Mouse (Mus musculus) embryonic facial prominence, embryonic 15.5 days (tissue): ENCODE data around the gene Ppp1r1b. TPM values are rescaled to one million over a fixed set of nuclear protein-coding genes. Genes with fewer than 3 reads are reported as not detected.
A peak's percentile ranks its signal among the peaks of the same experiment; 100 is the strongest.

Experiments used
- ATAC-seq: fragments of 200-750 bp; cut with Nextera tagmentation; 2 replicates; pipeline ENCODE4 v1.8.0; 2017; ENCODE audit warnings: low read depth, moderate TSS enrichment; ENCODE audit not compliant: insufficient number of reproducible peaks, low FRiP score, low TSS enrichment
- H3K27ac ChIP-seq: fragments of 300-500 bp; sonication (generic); replicated peaks from 2 replicates; pipeline ENCODE4 v1.5.1; 2015; ENCODE audit warnings: mild to moderate bottlenecking, inconsistent platforms
- H3K27me3 ChIP-seq: fragments of 300-500 bp; sonication (generic); 2 replicates; pipeline ENCODE4 v1.6.1; 2015; ENCODE audit warnings: inconsistent platforms
- H3K36me3 ChIP-seq: fragments of 300-500 bp; sonication (generic); 2 replicates; pipeline ENCODE4 v1.6.1; 2015; ENCODE audit warnings: mild to moderate bottlenecking, inconsistent platforms
- H3K4me1 ChIP-seq: fragments of 300-500 bp; sonication (generic); 2 replicates; pipeline ENCODE4 v1.6.1; 2015; ENCODE audit warnings: inconsistent platforms
- H3K4me2 ChIP-seq: fragments of 300-500 bp; sonication (generic); replicated peaks from 2 replicates; pipeline ENCODE4 v1.6.1; 2015; ENCODE audit warnings: mild to moderate bottlenecking, inconsistent platforms
- H3K4me3 ChIP-seq: fragments of 300-500 bp; sonication (generic); replicated peaks from 2 replicates; pipeline ENCODE4 v1.5.1; 2015; ENCODE audit warnings: mild to moderate bottlenecking, inconsistent platforms
- H3K9ac ChIP-seq: fragments of 300-500 bp; sonication (generic); 2 replicates; pipeline ENCODE4 v1.6.1; 2015; ENCODE audit warnings: inconsistent platforms
- H3K9me3 ChIP-seq: fragments of 300-500 bp; sonication (generic); replicated peaks from 2 replicates; pipeline ENCODE4 v1.6.1; 2016; ENCODE audit warnings: inconsistent platforms
- WGBS: fragments of 180-500 bp; shearing (Covaris S2); methylation state at CpG from one replicate; pipeline ENCODE4 v1.1.7; 2015; 5-methylcytosine and 5-hydroxymethylcytosine counted together
- polyA plus RNA-seq: library from polyadenylated mRNA; unstranded; fragments of >200 nt; fragmentation: Nextera tagmentation; extraction: Ambion mirVana; gene quantifications from 2 replicates; pipeline ENCODE4 v1.2.1, GENCODE M21; 2015

Gene Ppp1r1b
- polyA plus RNA-seq, 1 experiment from 2014 or later, result 7.0 TPM

GRCm38 (mm10) chr11:98387056-98387577 is 38.9 kb downstream of the Ppp1r1b start:
- no peak for ATAC-seq
- Histone ChIP-seq H3K9ac (no peak overlapping the region), H3K4me3 (no peak overlapping the region), H3K4me1 (peaks cover 22% of the 10 kb centered on the region), H3K4me2 (no peak overlapping the region), H3K27me3 (peaks cover 47% of the 10 kb centered on the region), H3K36me3 (no peaks in the 10 kb centered on the region), H3K27ac (no peak overlapping the region), H3K9me3 (no peaks in the 10 kb centered on the region)
- WGBS, result 43% methylated on average over 14 of the region's 14 CpGs

DNA sequence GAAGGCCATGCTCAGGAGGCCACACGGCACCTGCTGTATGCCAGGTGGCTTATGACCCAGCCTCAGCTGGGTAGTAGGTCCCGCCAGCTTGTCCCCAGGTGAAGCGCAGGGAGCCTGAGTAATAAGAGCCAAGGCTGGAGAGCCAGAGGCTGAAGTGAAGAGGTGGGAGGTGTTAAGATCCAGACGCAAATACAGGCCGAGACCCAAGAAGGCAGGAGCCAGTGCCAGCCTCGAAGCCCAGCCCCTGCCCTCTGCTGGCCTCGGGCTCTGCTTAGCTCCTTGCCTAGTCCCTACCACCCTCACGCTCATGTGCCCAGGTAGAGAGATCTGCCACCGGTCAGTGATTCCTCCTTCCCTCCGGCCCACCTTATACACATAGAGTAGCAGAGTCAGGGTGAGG is 40.1 kb downstream of the Ppp1r1b start:
- no peak overlapping the region for H3K4me3 ChIP-seq
- WGBS, result 74% methylated on average over 10 of the region's 10 CpGs
- peaks cover 47% of the 10 kb centered on the region for H3K27me3 ChIP-seq
- H3K9ac ChIP-seq, result no peak overlapping the region
- H3K36me3 ChIP-seq, result no peaks in the 10 kb centered on the region
- no peak overlapping the region for H3K27ac ChIP-seq
- H3K4me1 ChIP-seq, result peaks cover 34% of the 10 kb centered on the region
- ATAC-seq, result no peak
- no peak overlapping the region for H3K4me2 ChIP-seq
- no peaks in the 10 kb centered on the region for H3K9me3 ChIP-seq

DNA sequence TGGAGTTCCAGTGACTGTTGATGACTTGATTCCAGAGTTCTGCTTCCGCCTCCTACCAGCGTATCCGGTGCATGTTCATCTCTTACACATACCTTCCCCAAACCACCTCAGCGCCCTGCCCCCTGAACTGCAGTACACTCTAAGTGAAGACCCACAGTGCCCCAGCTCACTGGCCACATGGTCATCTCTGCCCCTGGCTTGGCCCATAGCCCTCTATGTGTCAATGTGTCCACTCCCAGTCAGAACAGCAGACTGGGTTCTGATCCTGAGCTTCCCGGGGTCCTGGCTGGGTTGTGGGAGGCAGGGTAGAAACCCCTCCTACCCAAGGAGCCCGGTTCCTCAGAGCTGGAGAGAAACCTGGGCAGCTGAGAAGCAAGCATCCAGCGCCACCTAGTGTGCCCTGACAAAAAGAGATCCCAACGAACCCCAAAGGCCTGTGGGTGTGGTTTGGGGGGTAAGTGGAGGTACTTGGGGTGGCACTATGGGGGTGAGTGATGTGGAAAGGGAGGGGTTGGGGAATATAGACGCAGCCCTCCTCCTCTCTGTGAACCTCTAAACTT is 41.1 kb downstream of the Ppp1r1b start:
- Histone ChIP-seq H3K4me2 (no peak overlapping the region), H3K9ac (no peak overlapping the region), H3K27ac (no peak overlapping the region), H3K27me3 (peaks cover 41% of the 10 kb centered on the region), H3K36me3 (no peaks in the 10 kb centered on the region), H3K4me1 (peaks cover 44% of the 10 kb centered on the region), H3K4me3 (no peak overlapping the region), H3K9me3 (no peaks in the 10 kb centered on the region)
- ATAC-seq, result no peak
- 23% methylated on average over 9 of the region's 9 CpGs for WGBS

DNA sequence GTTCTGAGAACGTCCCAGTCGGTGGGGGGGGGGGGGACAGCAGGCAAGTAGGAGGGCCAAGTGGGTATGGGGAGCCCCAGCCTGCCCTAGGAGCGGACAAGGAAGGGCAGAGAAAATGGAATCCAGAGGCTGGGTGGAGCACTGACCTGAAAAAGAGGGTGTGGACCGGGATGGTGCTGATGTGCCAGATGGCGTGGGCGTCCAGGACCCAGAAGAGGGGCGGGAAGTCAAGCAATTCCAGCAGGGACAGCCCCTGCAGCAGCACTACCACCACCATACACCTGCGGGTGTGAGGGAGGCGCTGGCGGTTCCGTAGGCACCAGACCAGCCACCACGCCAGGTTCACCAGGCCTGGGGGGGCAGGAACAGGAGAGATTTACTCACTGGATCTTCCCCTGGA is 41.9 kb downstream of the Ppp1r1b start:
- H3K4me3 ChIP-seq, result no peak overlapping the region
- peaks cover 52% of the 10 kb centered on the region for H3K4me1 ChIP-seq
- H3K9ac ChIP-seq, result no peak overlapping the region
- peaks cover 33% of the 10 kb centered on the region for H3K27me3 ChIP-seq
- H3K27ac ChIP-seq, result no peak overlapping the region
- WGBS, result 66% methylated on average over 12 of the region's 12 CpGs
- H3K9me3 ChIP-seq, result no peaks in the 10 kb centered on the region
- ATAC-seq, result no peak
- no peaks in the 10 kb centered on the region for H3K36me3 ChIP-seq
- H3K4me2 ChIP-seq, result no peak overlapping the region

GRCm38 (mm10) chr11:98392034-98392433 is 43.8 kb downstream of the Ppp1r1b start:
- Histone ChIP-seq H3K27ac (peak overlapping the region; percentile 88), H3K4me3 (no peak overlapping the region), H3K9me3 (no peaks in the 10 kb centered on the region), H3K36me3 (no peaks in the 10 kb centered on the region), H3K4me1 (peaks cover 48% of the 10 kb centered on the region), H3K9ac (no peak overlapping the region), H3K27me3 (peaks cover 14% of the 10 kb centered on the region), H3K4me2 (peak overlapping the region; percentile 8; the same call in 1 of the 2 replicates)
- WGBS, result 12% methylated on average over 8 of the region's 8 CpGs
- ATAC-seq, result peak; percentile 39

DNA sequence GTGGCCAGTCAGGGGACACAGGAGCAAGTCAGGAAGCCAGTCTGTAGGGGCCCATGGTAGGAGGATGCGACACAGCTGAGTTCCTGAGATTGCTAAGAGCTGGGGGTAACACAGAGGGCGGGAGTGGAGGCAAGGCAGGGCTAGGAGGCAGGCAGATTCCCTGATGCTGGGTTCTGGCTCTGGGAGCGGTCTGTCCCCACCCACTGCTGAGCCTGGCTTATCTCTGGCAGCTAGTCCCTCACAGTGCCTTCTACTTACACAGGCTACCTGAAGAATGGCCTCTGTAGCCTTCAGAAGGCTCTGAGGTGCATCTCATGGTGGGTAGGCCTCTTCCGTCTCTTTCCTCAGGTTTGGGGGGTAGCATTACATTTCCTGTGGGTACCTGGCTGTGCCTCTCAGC is 44.4 kb downstream of the Ppp1r1b start:
- peaks cover 45% of the 10 kb centered on the region for H3K4me1 ChIP-seq
- peak overlapping the region; percentile 88 for H3K27ac ChIP-seq
- ATAC-seq, result no peak
- peak overlapping the region; percentile 6; the same call in 1 of the 2 replicates for H3K4me2 ChIP-seq
- peaks cover 8% of the 10 kb centered on the region for H3K27me3 ChIP-seq
- H3K9ac ChIP-seq, result no peak overlapping the region
- H3K4me3 ChIP-seq, result no peak overlapping the region
- no peaks in the 10 kb centered on the region for H3K9me3 ChIP-seq
- no peaks in the 10 kb centered on the region for H3K36me3 ChIP-seq
- 42% methylated on average over 4 of the region's 4 CpGs for WGBS

- Histone ChIP-seq H3K4me1 (peaks cover 45% of the 10 kb centered on the region), H3K9me3 (no peaks in the 10 kb centered on the region), H3K4me2 (peak overlapping the region; percentile 6; the same call in 1 of the 2 replicates), H3K27ac (peak overlapping the region; percentile 88), H3K9ac (no peak overlapping the region), H3K4me3 (no peak overlapping the region), H3K27me3 (peaks cover 1% of the 10 kb centered on the region), H3K36me3 (no peaks in the 10 kb centered on the region)
- 65% methylated on average over 6 of the region's 6 CpGs for WGBS
- peak; percentile 9; the same call in 1 of the 2 replicates for ATAC-seq
Measured at GRCm38 (mm10) chr11:98393317-98393716, 45.1 kb downstream of the Ppp1r1b start.

GRCm38 (mm10) chr11:98394301-98394700 is 46.1 kb downstream of the Ppp1r1b start:
- ATAC-seq, result no peak
- Histone ChIP-seq H3K36me3 (no peaks in the 10 kb centered on the region), H3K27me3 (no peaks in the 10 kb centered on the region; the same call in 1 of the 2 replicates), H3K4me1 (peaks cover 41% of the 10 kb centered on the region), H3K4me3 (no peak overlapping the region), H3K9me3 (no peaks in the 10 kb centered on the region), H3K4me2 (no peak overlapping the region), H3K27ac (peak overlapping the region; percentile 88), H3K9ac (no peak overlapping the region)
- 32% methylated on average over 6 of the region's 6 CpGs for WGBS

GRCm38 (mm10) chr11:98395041-98395440 is 46.8 kb downstream of the Ppp1r1b start:
- Histone ChIP-seq H3K9ac (no peak overlapping the region), H3K27ac (peak overlapping the region; percentile 88; the same call in 1 of the 2 replicates), H3K4me2 (no peak overlapping the region), H3K36me3 (no peaks in the 10 kb centered on the region), H3K4me1 (peaks cover 47% of the 10 kb centered on the region), H3K27me3 (no peaks in the 10 kb centered on the region; the same call in 1 of the 2 replicates), H3K4me3 (no peak overlapping the region), H3K9me3 (no peaks in the 10 kb centered on the region)
- ATAC-seq, result no peak
- 44% methylated on average over 4 of the region's 4 CpGs for WGBS

DNA sequence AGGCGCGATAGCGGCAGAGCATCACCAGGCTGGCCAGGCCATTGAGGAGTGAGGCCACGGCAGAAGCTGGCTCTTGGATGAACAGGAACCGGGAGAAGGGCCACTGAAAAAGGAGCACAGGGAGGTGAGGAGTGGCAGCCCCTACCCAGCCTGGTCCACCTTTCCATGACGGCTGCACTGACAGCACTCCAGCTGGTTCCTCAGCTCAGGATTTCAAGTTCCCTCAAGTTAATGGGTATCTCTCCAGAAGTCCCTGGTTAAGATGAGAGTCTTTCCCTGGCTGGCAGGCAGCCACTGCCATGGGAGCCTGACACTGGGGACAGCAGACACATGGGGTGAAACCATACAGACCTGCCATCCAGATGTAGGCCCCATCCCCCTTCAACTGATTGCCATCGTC is 49.7 kb downstream of the Ppp1r1b start:
- WGBS, result 89% methylated on average over 7 of the region's 7 CpGs
- Histone ChIP-seq H3K4me3 (no peak overlapping the region), H3K4me1 (peaks cover 36% of the 10 kb centered on the region), H3K36me3 (no peaks in the 10 kb centered on the region), H3K9ac (no peak overlapping the region), H3K27me3 (no peaks in the 10 kb centered on the region), H3K27ac (no peak overlapping the region), H3K4me2 (no peak overlapping the region), H3K9me3 (no peaks in the 10 kb centered on the region)
- ATAC-seq, result no peak

- WGBS, result under 1% methylated on average over 40 of the region's 40 CpGs
- ATAC-seq, result peak; percentile 90
- Histone ChIP-seq H3K4me3 (peak within 1 kb of the TSS; percentile 70), H3K27me3 (no peaks in the 10 kb centered on the region; the same call in 1 of the 2 replicates), H3K4me1 (peaks cover 14% of the 10 kb centered on the region), H3K36me3 (no peaks in the 10 kb centered on the region), H3K9ac (peak within 1 kb of the TSS; percentile 60; the same call in 1 of the 2 replicates), H3K4me2 (peak within 1 kb of the TSS; percentile 63), H3K9me3 (no peaks in the 10 kb centered on the region), H3K27ac (peak within 1 kb of the TSS; percentile 96)
Measured at GRCm38 (mm10) chr11:98400161-98400726, 52.0 kb downstream of the Ppp1r1b start, which contains the start of gene Pgap3. TSS of gene Pgap3 (minus strand) at chr11:98400490.
